13 mouse cellular contexts compared by ENCODE assay signal in genomic region chr14:17733077-17733778, GRCm38 (mm10).
"Had no signal": no experiment of that assay in that cellular context is flagged by ENCODE, and none has a peak within 500 bp of the region (broad histone marks: within the 10 kb centered on the region; RNA-seq: fewer than 3 reads in every experiment).

No protein-coding gene starts in this region.

- H3K4me2 ChIP-seq: limb, embryonic 15.5 days; liver, embryonic 12.5 days; lung, embryonic 14.5 days; neural tube, embryonic 13.5 days had no signal

- DNase-seq: kidney, adult 9 months; layer of hippocampus, adult 9-11 months; layer of hippocampus, postnatal 36 days; lung, embryonic 14.5 days; lung, postnatal 10 days; right cerebral cortex, postnatal 4 days; spleen, adult 18-20 months; thymus, adult 2 months; thymus, postnatal 25 days had no signal

- H3K27ac ChIP-seq: kidney, postnatal 0 days; liver, embryonic 12.5 days; neural tube, embryonic 13.5 days had no signal

- ATAC-seq: liver, embryonic 12.5 days had no signal

- H3K9ac ChIP-seq: limb, embryonic 15.5 days; liver, embryonic 12.5 days; lung, embryonic 14.5 days; neural tube, embryonic 13.5 days had no signal

- H3K4me1 ChIP-seq: limb, embryonic 15.5 days; liver, embryonic 12.5 days had no signal

- H3K9me3 ChIP-seq: limb, embryonic 15.5 days; liver, embryonic 12.5 days; neural tube, embryonic 13.5 days had no signal

- H3K4me3 ChIP-seq: limb, embryonic 15.5 days; liver, embryonic 12.5 days; neural tube, embryonic 13.5 days had no signal

- H3K36me3 ChIP-seq: limb, embryonic 15.5 days; liver, embryonic 12.5 days; neural tube, embryonic 13.5 days had no signal

- H3K27me3 ChIP-seq: limb, embryonic 15.5 days; liver, embryonic 12.5 days; neural tube, embryonic 13.5 days had no signal
